Mouse (Mus musculus) small intestine, adult 2 months (tissue): ENCODE results near the gene Gm14403.
"Not testable (repeated sequence)": the region's sequence is repeated elsewhere in the genome, so short reads cannot be mapped to it uniquely, and the experiment has no call there.

Experiments used
- CTCF ChIP-seq: fragments of 200-500 bp; IDR thresholded peaks from 2 replicates; pipeline ENCODE4 v1.5.1; 2012; ENCODE audit warnings: low read depth, mild to moderate bottlenecking, control low read depth, inconsistent platforms, low read length, moderate library complexity, mixed read lengths; ENCODE audit not compliant: insufficient replicate concordance, insufficient read length; ENCODE audit errors: extremely low read depth
- POLR2A ChIP-seq: fragments of 200-500 bp; IDR thresholded peaks from 2 replicates; pipeline ENCODE4 v1.6.1; 2012; ENCODE audit warnings: low read depth, mild to moderate bottlenecking, control low read depth, inconsistent platforms, low read length, moderate library complexity

- TF ChIP-seq POLR2A, CTCF: not testable (repeated sequence)
Measured at GRCm38 (mm10) chr2:177464676-177465075, 33.3 kb upstream of the Gm14403 start, which contains the start of gene Zfp970.
